ENCODE assay signal across 8 mouse cellular contexts in the genomic region with DNA sequence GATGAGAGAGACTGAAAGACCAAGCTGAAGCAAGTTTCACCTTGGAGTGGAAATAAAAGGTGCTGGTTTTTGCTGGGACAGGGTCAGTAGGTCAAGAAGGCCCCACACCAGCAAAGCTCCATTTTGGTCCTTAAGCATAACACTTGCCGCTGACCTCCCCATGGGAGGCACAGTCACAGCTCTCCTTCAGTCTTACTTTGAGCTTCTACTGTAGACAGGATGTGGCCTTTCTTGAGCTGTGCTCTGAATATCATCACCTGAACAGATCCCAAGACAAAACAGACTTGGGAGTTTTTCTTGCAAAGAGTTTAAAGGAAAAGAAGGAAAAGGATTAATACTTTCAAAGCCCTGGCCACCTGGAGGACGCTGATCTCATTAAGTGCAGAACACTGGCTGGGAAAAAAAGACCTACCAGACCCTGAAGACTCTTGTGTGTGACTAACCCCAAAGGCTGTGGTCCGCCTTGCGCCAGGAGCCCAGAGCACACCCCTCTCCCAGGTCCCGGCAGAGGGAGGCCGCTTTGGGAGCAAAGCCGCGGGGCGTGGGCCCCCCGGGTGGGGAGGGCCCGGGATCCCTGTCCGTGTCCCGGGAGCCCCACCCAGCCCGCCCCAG. TPM values are rescaled to one million over a fixed set of nuclear protein-coding genes. Genes with fewer than 3 reads are reported as not detected.
DNase-seq lines count a peak whose midpoint lies in the region; ATAC-seq and TF ChIP-seq lines count a peak whose summit lies in the region.

No protein-coding gene starts in this region.

- H3K9ac ChIP-seq in lung, embryonic 14.5 days, result peak overlapping the region; percentile 84
- H3K9ac ChIP-seq in hindbrain, postnatal 0 days (replicated peaks; ENCODE audit: low read length), result peak overlapping the region; percentile 71
- peak overlapping the region; percentile 70 for H3K9ac ChIP-seq in neural tube, embryonic 13.5 days

- TF ChIP-seq POLR2A in cortical plate, adult 2 months (IDR thresholded peaks at IDR 0.05; ENCODE audit: extremely low read depth, insufficient read depth, low read length), result no peak

- intact Hi-C loops in left cerebral cortex, postnatal 10 days (cut with DNase I), result no loop called here

- peak overlapping the region; percentile 85 for H3K4me3 ChIP-seq in lung, embryonic 14.5 days (ENCODE audit: low read depth, low read length)
- peak overlapping the region; percentile 55; the same call in 1 of the 2 replicates for H3K4me3 ChIP-seq in cortical plate, adult 2 months (ENCODE audit: insufficient read depth, low read length)
- H3K4me3 ChIP-seq in hindbrain, postnatal 0 days (ENCODE audit: low read length), result peak overlapping the region; percentile 64
- H3K4me3 ChIP-seq in neural tube, embryonic 13.5 days, result peak overlapping the region; percentile 61

- no peaks in the 10 kb centered on the region for H3K9me3 ChIP-seq in lung, embryonic 14.5 days (ENCODE audit: low read depth, low read length)
- no peaks in the 10 kb centered on the region; the same call in 1 of the 2 replicates for H3K9me3 ChIP-seq in hindbrain, postnatal 0 days (ENCODE audit: low read length)
- no peaks in the 10 kb centered on the region for H3K9me3 ChIP-seq in neural tube, embryonic 13.5 days

- 6% methylated on average over 14 of the region's 14 CpGs for WGBS in lung, embryonic 14.5 days
- 8% methylated on average over 12 of the region's 14 CpGs for WGBS in hindbrain, postnatal 0 days
- WGBS in neural tube, embryonic 13.5 days, result 5% methylated on average over 13 of the region's 14 CpGs

- no peaks in the 10 kb centered on the region for H3K27me3 ChIP-seq in lung, embryonic 14.5 days (ENCODE audit: insufficient read depth, low read length)
- H3K27me3 ChIP-seq in hindbrain, postnatal 0 days (ENCODE audit: insufficient read depth, low read length), result no peaks in the 10 kb centered on the region
- peaks cover 23% of the 10 kb centered on the region for H3K27me3 ChIP-seq in neural tube, embryonic 13.5 days

- H3K4me1 ChIP-seq in lung, embryonic 14.5 days (ENCODE audit: insufficient read depth), result peaks cover 18% of the 10 kb centered on the region; the same call in 1 of the 2 replicates
- H3K4me1 ChIP-seq in cortical plate, adult 2 months (ENCODE audit: control insufficient read depth, insufficient read depth, low read length), result no peaks in the 10 kb centered on the region
- H3K4me1 ChIP-seq in hindbrain, postnatal 0 days (ENCODE audit: insufficient read depth, low read length), result no peaks in the 10 kb centered on the region; the same call in 1 of the 2 replicates
- peaks cover 21% of the 10 kb centered on the region; the same call in 1 of the 2 replicates for H3K4me1 ChIP-seq in neural tube, embryonic 13.5 days (replicated peaks)

- DNase-seq in lung, embryonic 14.5 days, result no peak
- DNase-seq in lung, adult 18-20 months, result no peak
- no peak for DNase-seq in hindbrain, postnatal 0 days (ENCODE audit: low spot score)
- no peak for DNase-seq in adrenal gland, adult 18-20 months (ENCODE audit: low spot score in 2 of 2)
- no peak for DNase-seq in lung, postnatal 10 days
- DNase-seq in left cerebral cortex, postnatal 10 days (ENCODE audit: extremely low spot score in 1 of 2, low spot score in 2 of 2), result no peak

- H3K36me3 ChIP-seq in lung, embryonic 14.5 days (ENCODE audit: insufficient read depth), result peaks cover 27% of the 10 kb centered on the region
- H3K36me3 ChIP-seq in hindbrain, postnatal 0 days (ENCODE audit: insufficient read depth, low read length), result no peaks in the 10 kb centered on the region
- no peaks in the 10 kb centered on the region for H3K36me3 ChIP-seq in neural tube, embryonic 13.5 days

- no peak for TF ChIP-seq CTCF in lung, embryonic 14.5 days (IDR thresholded peaks at IDR 0.05; ENCODE audit: low read depth)
- TF ChIP-seq CTCF in cortical plate, adult 2 months (IDR thresholded peaks at IDR 0.05; ENCODE audit: extremely low read depth, insufficient read depth, low read length), result no peak
- 0 out of 2 replicates have a peak, but pooled peaks have one; percentile 4 for TF ChIP-seq CTCF in hindbrain, postnatal 0 days (IDR thresholded peaks at IDR 0.05; ENCODE audit: low read depth)

- H3K4me2 ChIP-seq in lung, embryonic 14.5 days, result peak overlapping the region; percentile 79
- H3K4me2 ChIP-seq in hindbrain, postnatal 0 days (ENCODE audit: low read depth, low read length), result peak overlapping the region; percentile 90
- H3K4me2 ChIP-seq in neural tube, embryonic 13.5 days, result peak overlapping the region; percentile 92

- no peak for ATAC-seq in lung, embryonic 14.5 days (ENCODE audit: insufficient read depth)
- 0 out of 2 replicates have a peak, but pooled peaks have one; percentile 1 for ATAC-seq in hindbrain, postnatal 0 days
- ATAC-seq in neural tube, embryonic 13.5 days (ENCODE audit: low read depth), result 0 out of 2 replicates have a peak, but pooled peaks have one; percentile 4

- H3K27ac ChIP-seq in lung, embryonic 14.5 days (ENCODE audit: low read depth), result peak overlapping the region; percentile 87
- no peak overlapping the region for H3K27ac ChIP-seq in cortical plate, adult 2 months (ENCODE audit: insufficient read depth, low read length)
- H3K27ac ChIP-seq in hindbrain, postnatal 0 days, result peak overlapping the region; percentile 48; the same call in 1 of the 2 replicates
- H3K27ac ChIP-seq in neural tube, embryonic 13.5 days (replicated peaks), result no peak overlapping the region

RNA-seq across cellular contexts. Expression of a gene that starts 0.9 kb away (rescaled TPM):
- polyA plus RNA-seq in lung, embryonic 14.5 days (2014; fragmentation: Nextera tagmentation; extraction: Ambion mirVana), result 47.6 and 51.0 TPM in 2 replicates
- polyA plus RNA-seq in cortical plate, adult 2 months (2012; rRNA removed), result 8.1 and 8.9 TPM in 2 replicates
- 13.6 and 17.4 TPM in 2 replicates for total RNA-seq in hindbrain, postnatal 0 days (2014; rRNA removed)
- polyA plus RNA-seq in hindbrain, postnatal 0 days (2015; fragmentation: Nextera tagmentation; extraction: Ambion mirVana), result 14.9 and 15.3 TPM in 2 replicates
- polyA plus RNA-seq in neural tube, embryonic 13.5 days (2015; fragmentation: Nextera tagmentation; extraction: Ambion mirVana), result 12.1 and 13.6 TPM in 2 replicates
- total RNA-seq in adrenal gland, adult 18-20 months (2021), result 10 to 100 TPM; 14.2 to 27.1 TPM
- total RNA-seq in left cerebral cortex, postnatal 10 days (2021), result 10 to 100 TPM; 27.3 to 29.6 TPM

RNA-seq across cellular contexts. Expression of a gene that starts 26.9 kb away (rescaled TPM):
- polyA plus RNA-seq in lung, embryonic 14.5 days (2014; fragmentation: Nextera tagmentation; extraction: Ambion mirVana), result 1.6 and 2.2 TPM in 2 replicates
- polyA plus RNA-seq in cortical plate, adult 2 months (2012; rRNA removed), result 9.3 and 10.0 TPM in 2 replicates
- total RNA-seq in hindbrain, postnatal 0 days (2014; rRNA removed), result 2.5 and 4.8 TPM in 2 replicates
- polyA plus RNA-seq in hindbrain, postnatal 0 days (2015; fragmentation: Nextera tagmentation; extraction: Ambion mirVana), result 6.2 and 6.3 TPM in 2 replicates
- polyA plus RNA-seq in neural tube, embryonic 13.5 days (2015; fragmentation: Nextera tagmentation; extraction: Ambion mirVana), result 0.43 and 0.68 TPM in 2 replicates
- not detected for total RNA-seq in adrenal gland, adult 18-20 months (2021)
- 1 to 10 TPM; 4.5 to 6.2 TPM for total RNA-seq in left cerebral cortex, postnatal 10 days (2021)

Comparison
In these comparisons a context has a peak if more than half of its experiments do, and no peak if none do; other contexts are left out.
1. H3K27ac ChIP-seq: peak in lung, embryonic 14.5 days (single experiment) and hindbrain, postnatal 0 days (single experiment); none in cortical plate, adult 2 months (single experiment) and neural tube, embryonic 13.5 days (single experiment).
2. Peak in every context shown above with its lines, with median percentiles within 50 percentile points of each other: H3K4me2 ChIP-seq, H3K4me3 ChIP-seq and H3K9ac ChIP-seq.